Mouse (Mus musculus): ENCODE results near the gene Mphosph6.

DNA sequence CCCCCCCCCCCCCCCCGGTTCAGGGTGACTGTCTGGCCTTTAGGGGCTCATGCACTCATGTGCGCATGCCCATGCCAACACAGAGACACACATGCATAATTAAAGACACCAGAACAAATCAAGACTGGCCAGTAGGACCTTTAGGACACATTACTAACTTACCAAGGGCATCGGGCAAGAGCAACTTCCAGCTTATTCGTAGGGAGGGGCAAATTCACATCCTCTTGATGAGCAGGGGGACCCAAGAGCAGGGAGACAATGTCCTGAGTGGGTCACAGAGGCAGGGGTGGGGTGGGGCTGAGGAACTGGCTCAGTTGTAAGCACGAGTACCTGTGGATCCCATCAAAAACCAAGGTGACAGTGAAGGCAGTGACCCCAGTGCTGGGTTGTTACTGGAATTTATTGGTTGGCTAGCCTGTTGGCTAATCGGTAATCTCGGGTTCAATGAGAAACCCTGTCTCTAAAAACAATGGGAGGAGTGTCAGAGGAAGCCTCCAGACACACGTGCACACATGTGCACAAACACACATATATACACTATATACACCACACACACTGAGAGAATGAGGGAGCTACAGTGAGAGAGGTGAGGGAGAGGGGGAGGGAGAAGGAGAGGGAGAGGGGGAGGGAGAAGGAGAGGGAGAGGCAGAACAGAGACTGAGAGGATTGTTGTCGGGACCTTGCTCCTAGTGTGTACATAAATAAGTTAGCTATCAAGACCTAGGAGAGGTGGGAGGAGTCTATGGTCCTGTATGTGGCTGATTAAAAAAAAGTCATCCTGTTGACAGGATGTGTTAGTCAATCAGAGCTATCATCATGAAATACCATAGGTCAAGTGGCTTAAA, 53.6 kb downstream of the Mphosph6 start:
- no peak for TF ChIP-seq POLR2A (IDR thresholded peaks at IDR 0.05; ENCODE audit: borderline replicate concordance, extremely low read depth, low read depth, low read length)
- no peak for TF ChIP-seq CTCF (IDR thresholded peaks at IDR 0.05; ENCODE audit: insufficient read depth, low read length)

All from lung, adult 2 months (tissue).